Mouse (Mus musculus) intestine, embryonic 14.5 days (tissue): Measurements from ENCODE around the gene Erbin. TPM values are rescaled to one million over a fixed set of nuclear protein-coding genes. Genes with fewer than 3 reads are reported as not detected.

ENCODE experiments used
- ATAC-seq: fragments of 200-750 bp; cut with Nextera tagmentation; replicated peaks from 2 replicates; pipeline ENCODE4 v1.8.0; 2017; ENCODE audit warnings: low read depth, moderate number of reproducible peaks, moderate TSS enrichment, moderate library complexity; ENCODE audit not compliant: low FRiP score, low TSS enrichment
- DNase-seq: peaks from one replicate; pipeline ENCODE4 v3.0.0-alpha.2; 2018; ENCODE audit warnings: low spot score
- H3K27ac ChIP-seq: fragments of 300-500 bp; sonication (generic); 2 replicates; pipeline ENCODE4 v1.5.1; 2014; ENCODE audit warnings: low read depth, mild to moderate bottlenecking, control low read depth
- H3K27me3 ChIP-seq: fragments of 300-500 bp; sonication (generic); replicated peaks from 2 replicates; pipeline ENCODE4 v1.6.1; 2014; ENCODE audit warnings: low read length, control low read depth; ENCODE audit not compliant: control insufficient read depth, insufficient read depth
- H3K36me3 ChIP-seq: fragments of 300-500 bp; sonication (generic); 2 replicates; pipeline ENCODE4 v1.6.1; 2014; ENCODE audit warnings: low read length, control low read depth; ENCODE audit not compliant: control insufficient read depth, insufficient read depth
- H3K4me1 ChIP-seq: fragments of 300-500 bp; sonication (generic); replicated peaks from 2 replicates; pipeline ENCODE4 v1.6.1; 2014; ENCODE audit warnings: low read length, control low read depth, mixed read lengths; ENCODE audit not compliant: control insufficient read depth, insufficient read depth
- H3K4me2 ChIP-seq: fragments of 300-500 bp; sonication (generic); 2 replicates; pipeline ENCODE4 v1.6.1; 2014; ENCODE audit warnings: low read length
- H3K4me3 ChIP-seq: fragments of 300-500 bp; sonication (generic); 2 replicates; pipeline ENCODE4 v1.5.1; 2014; ENCODE audit warnings: low read depth, low read length, control low read depth, mixed read lengths
- H3K9ac ChIP-seq: fragments of 300-500 bp; sonication (generic); 2 replicates; pipeline ENCODE4 v1.6.1; 2014; ENCODE audit warnings: mild to moderate bottlenecking, low read length
- H3K9me3 ChIP-seq: fragments of 300-500 bp; sonication (generic); 2 replicates; pipeline ENCODE4 v1.6.1; 2016; ENCODE audit warnings: low read length, control low read depth; ENCODE audit not compliant: control insufficient read depth
- WGBS: fragments of 180-500 bp; shearing (Covaris S2); extraction: QIAGEN DNeasy Blood & Tissue Kit; methylation state at CpG from one replicate; pipeline ENCODE4 v1.1.7; 2014; 5-methylcytosine and 5-hydroxymethylcytosine counted together
- polyA plus RNA-seq: library from polyadenylated mRNA; unstranded; fragments of >200 nt; fragmentation: Nextera tagmentation; extraction: Ambion mirVana; gene quantifications from 2 replicates; pipeline ENCODE4 v1.2.1, GENCODE M21; 2014

Erbin gene
- polyA plus RNA-seq, 1 experiment from 2014 or later: 32.1 TPM

DNA sequence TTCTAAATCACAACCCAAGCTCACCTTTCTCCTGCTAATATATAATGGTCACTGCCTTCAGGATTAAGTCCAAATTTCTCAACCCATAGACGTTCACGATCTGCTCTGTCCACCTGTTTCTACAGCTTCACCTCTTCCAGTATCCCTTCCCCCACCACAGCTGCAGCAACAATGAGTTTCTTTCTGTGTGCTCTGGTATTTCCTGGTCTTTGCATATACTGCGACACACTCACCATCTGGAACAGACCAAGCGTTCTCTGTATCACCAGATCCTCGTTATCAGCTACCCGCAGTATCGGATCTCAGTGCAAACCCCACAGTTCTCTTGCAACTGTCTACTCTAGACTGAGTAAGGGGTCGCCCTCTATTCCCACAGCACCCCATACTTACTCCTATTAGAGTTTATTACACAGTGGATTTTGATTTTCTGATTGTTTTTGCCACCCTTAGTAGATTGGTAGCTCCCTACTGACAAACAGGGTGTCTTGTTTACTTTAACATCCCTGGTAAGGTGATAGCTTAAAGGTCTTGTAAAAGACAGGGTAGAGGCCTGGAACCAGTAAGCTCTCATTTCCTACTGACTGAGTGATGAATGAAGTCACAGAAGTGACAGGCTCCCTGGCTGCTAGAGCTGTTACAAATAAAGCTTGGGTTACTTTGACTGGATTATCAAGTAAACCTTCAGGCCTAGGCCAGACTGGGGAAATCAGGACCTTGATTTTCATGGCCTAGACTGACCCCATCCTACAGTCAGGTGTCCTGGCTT is 37.0 kb upstream of the Erbin start:
- Histone ChIP-seq H3K4me1 (no peaks in the 10 kb centered on the region; the same call in 1 of the 2 replicates), H3K9ac (no peak overlapping the region), H3K4me2 (no peak overlapping the region), H3K27me3 (no peaks in the 10 kb centered on the region), H3K36me3 (no peaks in the 10 kb centered on the region), H3K27ac (no peak overlapping the region), H3K9me3 (no peaks in the 10 kb centered on the region), H3K4me3 (no peak overlapping the region)
- WGBS: 41% methylated on average over 8 of the region's 8 CpGs
- ATAC-seq: 0 out of 2 replicates have a peak, but pooled peaks have one; percentile 56
- no peak for DNase-seq

DNA sequence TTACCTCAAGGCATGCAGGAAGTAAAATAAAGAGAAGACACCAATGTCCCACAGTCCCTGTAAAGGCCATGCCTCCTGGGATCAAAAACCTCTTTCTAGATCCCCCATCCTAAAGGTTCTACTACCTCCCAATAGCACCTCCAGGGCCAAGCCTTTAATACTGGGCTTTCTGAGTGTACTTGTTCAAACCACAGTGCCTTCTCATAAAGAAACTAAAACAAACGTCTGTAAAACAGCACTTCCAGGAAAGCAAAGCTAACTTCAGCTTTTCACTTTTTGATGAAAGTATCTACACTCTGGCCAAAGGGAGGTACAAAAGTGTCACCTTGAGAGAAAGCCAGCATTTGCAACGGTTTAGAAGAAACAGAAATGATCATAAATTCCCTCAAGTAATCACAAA is 35.3 kb upstream of the Erbin start:
- Histone ChIP-seq H3K4me2 (no peak overlapping the region), H3K36me3 (no peaks in the 10 kb centered on the region), H3K27me3 (no peaks in the 10 kb centered on the region), H3K9ac (no peak overlapping the region), H3K27ac (no peak overlapping the region), H3K4me3 (no peak overlapping the region), H3K4me1 (no peaks in the 10 kb centered on the region; the same call in 1 of the 2 replicates), H3K9me3 (no peaks in the 10 kb centered on the region)
- DNase-seq: no peak
- ATAC-seq: no peak
- 33% methylated on average over 2 of the region's 2 CpGs for WGBS

DNA sequence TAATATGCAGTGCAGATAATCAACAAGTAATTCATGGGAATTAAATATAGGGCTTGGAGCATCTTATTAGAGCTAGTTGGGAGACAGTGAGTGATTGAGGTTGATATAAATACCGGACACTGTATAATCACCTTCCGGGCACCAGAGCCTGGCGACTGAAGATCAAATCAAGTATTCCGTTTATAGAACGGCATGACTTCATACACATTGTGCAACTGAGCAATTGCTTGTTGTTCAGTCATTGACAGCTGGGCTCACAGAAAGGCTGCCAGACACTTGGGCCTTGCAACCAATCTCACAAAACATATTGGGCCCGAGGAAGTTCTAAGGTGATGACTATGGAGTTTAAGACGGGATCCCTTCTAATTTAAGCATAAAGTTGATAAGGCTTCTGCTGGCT is 31.1 kb upstream of the Erbin start:
- no peaks in the 10 kb centered on the region for H3K9me3 ChIP-seq
- H3K36me3 ChIP-seq: no peaks in the 10 kb centered on the region
- H3K4me3 ChIP-seq: no peak overlapping the region
- no peak overlapping the region for H3K9ac ChIP-seq
- no peak overlapping the region for H3K27ac ChIP-seq
- no peaks in the 10 kb centered on the region for H3K27me3 ChIP-seq
- no peaks in the 10 kb centered on the region for H3K4me1 ChIP-seq
- H3K4me2 ChIP-seq: no peak overlapping the region
- 68% methylated on average over 7 of the region's 7 CpGs for WGBS
- DNase-seq: no peak
- no peak for ATAC-seq

DNA sequence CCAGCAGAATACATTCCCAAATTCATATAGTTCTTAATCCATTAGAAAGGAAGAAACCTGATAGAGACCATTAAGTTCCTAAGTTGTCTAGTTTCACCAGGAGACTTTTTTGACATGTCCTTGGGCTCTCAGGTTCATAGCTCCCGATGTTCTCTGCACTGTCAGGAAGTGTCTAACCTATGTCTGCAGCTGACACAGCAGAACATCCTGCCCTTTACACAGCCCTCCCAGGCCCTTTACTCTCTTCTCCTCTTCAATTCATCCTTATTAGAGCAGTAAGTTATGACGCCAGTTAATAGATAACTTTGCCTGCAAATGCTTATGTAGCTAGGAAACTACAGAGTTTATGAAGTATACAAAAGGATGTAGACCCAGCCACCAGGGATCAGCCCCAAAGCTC is 20.5 kb upstream of the Erbin start:
- 36% methylated on average over 2 of the region's 2 CpGs for WGBS
- DNase-seq (no peak), ATAC-seq (no peak)
- no peaks in the 10 kb centered on the region for H3K9me3 ChIP-seq
- H3K4me1 ChIP-seq: no peaks in the 10 kb centered on the region
- no peaks in the 10 kb centered on the region for H3K36me3 ChIP-seq
- H3K27me3 ChIP-seq: no peaks in the 10 kb centered on the region
- H3K4me3 ChIP-seq: no peak overlapping the region
- no peak overlapping the region for H3K27ac ChIP-seq
- H3K9ac ChIP-seq: no peak overlapping the region
- H3K4me2 ChIP-seq: no peak overlapping the region

GRCm38 (mm10) chr13:103924586-103924985 is 4.3 kb upstream of the Erbin start:
- Histone ChIP-seq H3K27ac (no peak overlapping the region), H3K36me3 (no peaks in the 10 kb centered on the region), H3K9ac (no peak overlapping the region), H3K4me3 (no peak overlapping the region), H3K4me2 (no peak overlapping the region), H3K9me3 (no peaks in the 10 kb centered on the region), H3K27me3 (no peaks in the 10 kb centered on the region), H3K4me1 (peaks cover 7% of the 10 kb centered on the region)
- no peak for ATAC-seq
- 65% methylated on average over 6 of the region's 6 CpGs for WGBS
- DNase-seq: no peak

DNA sequence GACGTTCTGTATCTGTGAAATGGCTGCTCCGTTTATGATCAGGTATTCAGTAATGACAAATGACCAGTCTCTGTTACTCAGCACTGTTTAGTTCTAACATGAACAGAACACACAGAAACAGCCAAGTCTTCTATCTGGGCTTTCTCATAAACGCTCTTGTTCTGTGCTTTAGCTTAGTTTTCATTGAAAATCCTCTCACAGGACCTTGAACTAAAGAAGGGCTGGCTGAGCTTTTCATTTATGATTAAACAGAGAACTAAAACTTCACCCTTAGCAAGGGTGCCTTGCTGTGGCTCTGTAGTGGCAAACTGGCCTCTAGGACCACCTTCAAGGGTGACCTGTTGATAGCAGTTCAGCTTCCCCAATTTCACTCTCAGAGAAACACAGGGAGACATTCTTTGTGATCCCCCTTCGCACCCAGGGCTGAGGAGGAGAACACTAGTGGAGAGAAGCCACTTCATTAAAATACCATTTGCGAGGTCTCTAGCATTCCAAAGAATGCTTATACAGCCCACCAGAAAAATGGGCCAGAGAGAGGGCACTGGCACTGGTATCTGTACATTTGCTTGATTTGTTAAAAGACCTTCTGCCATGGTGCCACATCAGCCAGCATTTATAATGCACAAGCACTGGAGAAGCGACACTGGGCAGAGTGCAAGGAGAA is 3.2 kb upstream of the Erbin start:
- no peaks in the 10 kb centered on the region for H3K9me3 ChIP-seq

DNA sequence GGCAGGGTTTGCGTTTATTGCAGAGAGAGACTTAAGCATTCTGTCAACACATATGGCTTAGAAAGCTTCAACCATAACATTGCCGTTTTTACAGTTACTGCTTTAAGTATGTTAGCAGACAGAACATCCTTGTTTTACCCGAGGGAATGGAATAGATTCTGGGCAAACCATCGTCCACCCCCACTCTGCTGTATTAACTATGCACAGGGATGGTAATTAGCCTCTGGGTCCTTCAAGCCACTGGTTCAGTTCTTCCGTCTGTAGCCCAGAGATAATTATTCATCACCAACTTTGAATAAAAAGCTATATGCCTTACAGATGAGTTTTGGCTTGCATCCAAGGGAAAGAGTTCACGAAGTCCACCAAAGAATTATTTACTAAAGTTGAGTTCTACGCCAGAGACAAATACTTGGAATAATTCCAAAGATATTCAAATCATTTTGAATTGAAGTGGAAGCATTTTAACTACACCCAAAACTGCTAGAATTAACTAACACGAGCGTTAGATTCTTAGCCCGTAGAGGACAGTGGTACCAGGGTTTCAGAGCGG is 1.6 kb upstream of the Erbin start:
- peaks cover 14% of the 10 kb centered on the region for H3K4me1 ChIP-seq
- peak overlapping the region; percentile 94 for H3K4me2 ChIP-seq
- H3K27ac ChIP-seq: peak overlapping the region; percentile 100
- H3K4me3 ChIP-seq: peak overlapping the region; percentile 97
- H3K36me3 ChIP-seq: no peaks in the 10 kb centered on the region
- 10% methylated on average over 11 of the region's 11 CpGs for WGBS
- peak overlapping the region; percentile 100 for H3K9ac ChIP-seq
- ATAC-seq: no peak
- no peaks in the 10 kb centered on the region for H3K27me3 ChIP-seq
- H3K9me3 ChIP-seq: no peaks in the 10 kb centered on the region
- no peak for DNase-seq

More for the DNA sequence above, 3.2 kb upstream of the Erbin start:
- 58% methylated on average over 6 of the region's 6 CpGs for WGBS
- H3K36me3 ChIP-seq: no peaks in the 10 kb centered on the region
- H3K4me2 ChIP-seq: no peak overlapping the region
- no peak overlapping the region for H3K4me3 ChIP-seq
- no peaks in the 10 kb centered on the region for H3K27me3 ChIP-seq
- no peak overlapping the region for H3K9ac ChIP-seq
- peak overlapping the region; percentile 44 for H3K27ac ChIP-seq
- H3K4me1 ChIP-seq: peaks cover 7% of the 10 kb centered on the region
- no peak for DNase-seq
- no peak for ATAC-seq

GRCm38 (mm10) chr13:103920933-103921830 is 868 bp upstream of the Erbin start:
- H3K36me3 ChIP-seq: no peaks in the 10 kb centered on the region
- under 1% methylated on average over 108 of the region's 125 CpGs for WGBS

More at GRCm38 (mm10) chr13:103920933-103921830, 868 bp upstream of the Erbin start:
- Histone ChIP-seq H3K27me3 (no peaks in the 10 kb centered on the region), H3K9ac (peak overlapping the region; percentile 100), H3K27ac (peak overlapping the region; percentile 100), H3K9me3 (no peaks in the 10 kb centered on the region), H3K4me1 (peaks cover 19% of the 10 kb centered on the region), H3K4me3 (peak overlapping the region; percentile 97), H3K4me2 (peak overlapping the region; percentile 94)
- peak; percentile 95 for ATAC-seq
- DNase-seq: peak; percentile 92
